Mouse (Mus musculus): ENCODE results near the gene Ncapd2.
A peak's percentile ranks its signal among the peaks of the same experiment; 100 is the strongest.

Ncapd2 gene

DNA sequence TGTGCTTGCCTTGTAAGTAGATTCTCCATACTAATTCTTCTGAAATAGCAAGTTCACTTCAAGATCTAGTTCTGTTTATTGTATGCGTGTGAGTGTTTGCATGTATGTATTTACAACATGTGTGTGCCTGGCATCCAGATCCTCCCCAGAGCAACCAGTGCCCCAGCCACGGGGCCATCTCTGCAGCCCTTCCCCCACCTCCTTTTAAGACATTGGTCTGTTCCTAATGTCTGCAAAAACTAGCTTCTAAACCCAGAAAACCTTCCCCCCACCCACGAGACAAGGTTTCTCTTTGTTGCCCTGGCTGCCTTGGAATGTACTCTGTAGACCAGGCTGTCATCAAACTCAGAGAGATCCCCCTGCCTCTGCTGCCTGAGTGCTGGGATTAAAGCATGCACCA lies 31.1 kb upstream of the Ncapd2 start:
- no peaks in the 10 kb centered on the region for H3K27me3 ChIP-seq (ENCODE audit: control insufficient read depth, insufficient read depth, low read length, poor library complexity, severe bottlenecking)
- peaks cover 21% of the 10 kb centered on the region for H3K36me3 ChIP-seq (ENCODE audit: control insufficient read depth, insufficient read depth, low read length, poor library complexity, severe bottlenecking)
- no peak for DNase-seq (ENCODE audit: low read depth, low spot score)

- peak; percentile 84 for DNase-seq (ENCODE audit: low read depth, low spot score)
- Histone ChIP-seq H3K27me3 (ENCODE audit: control insufficient read depth, insufficient read depth, low read length, poor library complexity, severe bottlenecking) (no peaks in the 10 kb centered on the region), H3K36me3 (ENCODE audit: control insufficient read depth, insufficient read depth, low read length, poor library complexity, severe bottlenecking) (peaks cover 19% of the 10 kb centered on the region)
These were observed 30.6 kb upstream of the Ncapd2 start for GRCm38 (mm10) chr6:125222146-125222545.

DNA sequence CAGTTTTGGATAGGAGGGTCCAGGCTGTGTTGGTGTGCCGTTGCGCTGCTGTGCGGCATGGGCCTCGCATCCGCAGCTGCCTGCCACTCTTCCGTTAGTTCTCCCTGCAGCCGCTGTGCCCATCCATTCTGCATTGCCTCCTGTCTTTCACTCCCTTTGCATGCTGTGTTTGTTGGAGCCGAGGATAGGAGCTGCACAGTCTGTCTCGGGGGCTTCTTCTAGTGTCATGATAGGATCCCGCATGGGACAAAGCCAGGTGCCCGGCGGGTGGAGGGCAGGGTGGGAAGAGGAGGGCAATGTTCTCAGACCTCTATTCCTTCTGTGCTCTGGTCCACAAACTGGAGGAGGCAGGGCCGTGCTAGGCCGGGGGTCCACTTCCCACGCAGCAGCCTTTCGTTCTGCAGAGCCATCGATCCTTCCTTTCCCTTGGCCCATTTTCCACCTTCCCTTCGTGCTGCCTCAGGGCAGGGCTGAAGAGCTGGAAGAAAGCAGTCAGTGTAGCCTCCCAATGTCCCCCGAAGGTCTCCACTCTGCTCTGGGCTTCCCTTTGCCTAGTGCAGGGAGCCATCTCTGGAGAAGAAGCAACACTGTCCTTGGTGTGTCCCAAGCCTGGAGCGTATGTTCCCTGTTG lies 29.7 kb upstream of the Ncapd2 start:
- no peaks in the 10 kb centered on the region for H3K27me3 ChIP-seq (ENCODE audit: control insufficient read depth, insufficient read depth, low read length, poor library complexity, severe bottlenecking)
- peaks cover 19% of the 10 kb centered on the region for H3K36me3 ChIP-seq (ENCODE audit: control insufficient read depth, insufficient read depth, low read length, poor library complexity, severe bottlenecking)
- no peak for DNase-seq (ENCODE audit: low read depth, low spot score)

- Histone ChIP-seq H3K36me3 (ENCODE audit: control insufficient read depth, insufficient read depth, low read length, poor library complexity, severe bottlenecking) (peaks cover 8% of the 10 kb centered on the region), H3K27me3 (ENCODE audit: control insufficient read depth, insufficient read depth, low read length, poor library complexity, severe bottlenecking) (no peaks in the 10 kb centered on the region)
- DNase-seq (ENCODE audit: low read depth, low spot score), result peak; percentile 90
These were observed 27.5 kb upstream of the Ncapd2 start for GRCm38 (mm10) chr6:125218963-125219362.

- Histone ChIP-seq H3K27me3 (ENCODE audit: control insufficient read depth, insufficient read depth, low read length, poor library complexity, severe bottlenecking) (no peaks in the 10 kb centered on the region), H3K36me3 (ENCODE audit: control insufficient read depth, insufficient read depth, low read length, poor library complexity, severe bottlenecking) (peaks cover 4% of the 10 kb centered on the region)
- DNase-seq (ENCODE audit: low read depth, low spot score), result no peak
These were observed 26.4 kb upstream of the Ncapd2 start for GRCm38 (mm10) chr6:125217899-125218298.

GRCm38 (mm10) chr6:125216898-125217297 lies 25.4 kb upstream of the Ncapd2 start:
- Histone ChIP-seq H3K36me3 (ENCODE audit: control insufficient read depth, insufficient read depth, low read length, poor library complexity, severe bottlenecking) (peaks cover 4% of the 10 kb centered on the region), H3K27me3 (ENCODE audit: control insufficient read depth, insufficient read depth, low read length, poor library complexity, severe bottlenecking) (no peaks in the 10 kb centered on the region)
- no peak for DNase-seq (ENCODE audit: low read depth, low spot score)

DNA sequence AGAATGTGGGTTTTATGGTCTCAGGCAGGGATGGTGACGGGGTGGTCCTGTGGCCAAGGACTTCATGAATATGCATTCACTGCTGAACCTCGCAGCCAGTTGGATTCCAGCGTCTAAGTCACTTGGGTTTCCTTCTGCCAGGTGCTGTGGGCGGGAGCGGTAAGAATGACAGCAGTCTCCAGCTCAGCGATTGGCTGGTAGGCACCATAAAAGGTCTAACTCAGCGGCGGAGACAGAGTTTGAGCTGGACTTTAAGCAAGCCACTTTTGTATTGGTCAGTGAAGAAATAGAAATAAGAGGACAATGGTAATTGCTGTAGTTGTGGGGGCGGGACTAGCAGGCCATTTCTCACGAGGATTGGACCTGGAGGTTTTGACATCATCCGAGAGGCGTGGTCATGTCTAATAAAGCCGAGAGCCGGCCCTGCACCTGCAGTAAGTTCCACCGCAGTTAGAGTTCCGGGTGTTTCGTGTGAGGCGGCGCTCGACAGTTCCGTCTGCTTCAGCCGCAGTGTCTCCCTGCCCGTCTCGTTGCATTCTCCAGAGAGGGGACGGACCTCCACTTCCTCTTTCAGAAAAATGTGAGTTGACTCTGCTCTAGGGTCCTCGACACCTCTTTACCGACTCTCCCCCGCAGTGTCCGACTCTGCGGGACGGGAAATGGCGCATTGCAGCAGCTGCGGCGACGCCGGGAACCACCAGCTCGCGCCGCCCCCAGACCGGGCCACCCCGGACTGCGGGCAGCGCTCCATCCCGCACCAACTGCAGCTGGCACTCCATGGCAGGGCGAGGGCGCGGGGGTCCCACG lies 23.9 kb upstream of the Ncapd2 start, which contains the start of gene Vamp1:
TSS of gene Vamp1 (plus strand) at position 404 of the 807 bp plus-strand sequence.
- Histone ChIP-seq H3K27me3 (ENCODE audit: control insufficient read depth, insufficient read depth, low read length, poor library complexity, severe bottlenecking) (no peaks in the 10 kb centered on the region), H3K36me3 (ENCODE audit: control insufficient read depth, insufficient read depth, low read length, poor library complexity, severe bottlenecking) (peaks cover 4% of the 10 kb centered on the region)
- DNase-seq (ENCODE audit: low read depth, low spot score), result peak; percentile 99

DNA sequence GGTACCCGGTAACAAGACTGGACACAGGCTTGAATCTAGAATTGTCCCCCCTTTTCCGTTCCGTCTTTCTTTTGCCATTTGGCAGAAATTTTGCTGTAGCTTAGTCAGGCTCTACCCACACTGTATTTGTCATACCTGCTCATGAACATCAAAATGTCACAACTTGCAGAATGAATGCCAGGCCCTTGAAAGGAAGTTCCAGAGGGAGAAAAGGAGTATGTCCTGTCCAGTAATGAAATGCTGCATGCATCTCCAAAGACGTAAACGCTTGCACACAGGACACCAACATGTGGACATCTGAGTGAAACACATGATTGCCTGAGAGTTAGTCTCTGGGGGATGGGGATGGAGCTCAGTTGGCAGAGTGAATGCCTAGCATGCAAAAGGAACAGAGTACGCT lies 22.2 kb upstream of the Ncapd2 start:
- DNase-seq (ENCODE audit: low read depth, low spot score), result no peak
- H3K27me3 ChIP-seq (ENCODE audit: control insufficient read depth, insufficient read depth, low read length, poor library complexity, severe bottlenecking), result no peaks in the 10 kb centered on the region
- H3K36me3 ChIP-seq (ENCODE audit: control insufficient read depth, insufficient read depth, low read length, poor library complexity, severe bottlenecking), result no peaks in the 10 kb centered on the region; the same call in 1 of the 2 replicates

DNA sequence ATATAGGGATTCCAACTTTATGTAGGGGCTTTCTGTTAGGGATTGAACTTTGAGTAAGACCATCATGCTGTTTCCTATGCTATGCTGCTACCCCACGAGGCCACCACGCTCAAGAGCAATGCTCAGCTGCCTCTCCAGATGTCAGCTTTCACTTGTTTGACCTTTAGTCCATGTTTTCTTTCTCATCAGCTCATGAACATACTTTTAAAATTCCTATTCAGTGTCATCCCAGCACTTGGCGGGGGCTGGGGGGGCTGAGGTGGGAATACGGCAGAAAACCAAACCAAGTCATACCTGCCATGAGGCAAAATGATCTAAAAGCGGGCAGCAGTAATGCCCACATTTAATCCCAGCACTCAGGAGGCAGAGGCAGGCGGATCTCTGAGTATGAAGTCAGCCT lies 21.6 kb upstream of the Ncapd2 start:
- no peak for DNase-seq (ENCODE audit: low read depth, low spot score)
- Histone ChIP-seq H3K36me3 (ENCODE audit: control insufficient read depth, insufficient read depth, low read length, poor library complexity, severe bottlenecking) (no peaks in the 10 kb centered on the region), H3K27me3 (ENCODE audit: control insufficient read depth, insufficient read depth, low read length, poor library complexity, severe bottlenecking) (no peaks in the 10 kb centered on the region)

- H3K27me3 ChIP-seq (ENCODE audit: control insufficient read depth, insufficient read depth, low read length, poor library complexity, severe bottlenecking), result no peaks in the 10 kb centered on the region
- no peak for DNase-seq (ENCODE audit: low read depth, low spot score)
These were observed 21.1 kb upstream of the Ncapd2 start for GRCm38 (mm10) chr6:125212621-125213020.

DNA sequence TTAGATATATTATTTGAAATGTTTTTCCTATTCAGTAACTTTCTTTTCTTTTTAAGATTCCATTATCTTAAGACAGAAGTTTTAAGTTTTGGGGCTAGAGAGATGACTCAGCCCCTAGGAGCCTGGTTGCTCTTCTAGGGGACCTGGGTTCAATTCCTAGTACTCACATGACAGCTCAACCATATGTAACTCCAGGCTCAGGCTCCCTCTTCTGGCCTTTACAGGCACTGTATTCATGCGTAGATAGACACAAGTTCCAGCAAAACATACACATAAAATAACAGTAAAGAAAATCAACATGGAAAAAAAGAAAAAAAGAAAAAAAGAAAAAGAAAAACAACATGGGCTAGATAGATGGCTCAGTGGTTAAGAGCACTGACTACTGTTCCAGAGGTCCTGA lies 18.9 kb upstream of the Ncapd2 start:
- no peaks in the 10 kb centered on the region for H3K36me3 ChIP-seq (ENCODE audit: control insufficient read depth, insufficient read depth, low read length, poor library complexity, severe bottlenecking)
- no peak for DNase-seq (ENCODE audit: low read depth, low spot score)
- H3K27me3 ChIP-seq (ENCODE audit: control insufficient read depth, insufficient read depth, low read length, poor library complexity, severe bottlenecking), result no peaks in the 10 kb centered on the region

More at GRCm38 (mm10) chr6:125212621-125213020, 21.1 kb upstream of the Ncapd2 start:
- H3K36me3 ChIP-seq (ENCODE audit: control insufficient read depth, insufficient read depth, low read length, poor library complexity, severe bottlenecking), result no peaks in the 10 kb centered on the region

DNA sequence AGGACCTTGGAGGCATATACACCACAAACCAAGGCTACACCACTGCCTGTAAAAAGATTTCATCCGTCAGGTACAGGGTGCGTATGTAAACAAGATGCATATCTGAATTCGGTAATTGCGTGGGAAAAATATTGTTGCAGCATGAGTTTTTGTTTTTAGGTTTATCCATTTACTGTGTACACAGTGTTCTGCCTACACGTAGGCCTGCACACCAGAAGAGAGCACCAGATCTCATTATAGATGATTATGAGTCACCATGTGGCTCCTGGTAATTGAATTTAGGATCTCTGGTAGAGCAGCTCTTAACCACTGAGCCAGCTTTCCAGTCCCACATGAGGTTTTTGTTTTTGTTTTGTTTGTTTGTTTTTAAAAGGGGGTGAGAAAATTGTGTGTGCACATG lies 5.7 kb upstream of the Ncapd2 start:
- H3K27me3 ChIP-seq (ENCODE audit: control insufficient read depth, insufficient read depth, low read length, poor library complexity, severe bottlenecking), result no peaks in the 10 kb centered on the region
- no peak for DNase-seq (ENCODE audit: low read depth, low spot score)
- H3K36me3 ChIP-seq (ENCODE audit: control insufficient read depth, insufficient read depth, low read length, poor library complexity, severe bottlenecking), result peaks cover 3% of the 10 kb centered on the region; the same call in 1 of the 2 replicates

DNA sequence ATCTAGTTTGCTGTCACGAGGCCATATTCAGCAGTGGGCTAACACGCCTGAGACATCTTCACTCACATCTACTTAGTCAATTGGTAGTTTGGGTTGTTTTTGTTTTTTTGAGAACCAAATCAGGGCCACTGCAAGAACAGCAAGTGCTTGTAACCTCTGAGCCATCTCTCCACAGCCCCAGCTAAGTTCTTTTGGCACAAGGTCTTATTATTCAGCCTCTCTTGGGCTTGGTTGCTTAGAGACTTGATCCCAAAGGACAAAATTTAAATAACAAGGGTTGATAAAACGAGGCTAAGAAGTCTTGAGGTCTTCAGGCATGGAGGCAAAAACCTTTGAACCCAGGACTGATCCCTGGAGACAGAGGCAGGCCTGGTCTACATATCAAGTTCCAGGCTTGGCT lies 4.8 kb upstream of the Ncapd2 start:
- H3K27me3 ChIP-seq (ENCODE audit: control insufficient read depth, insufficient read depth, low read length, poor library complexity, severe bottlenecking), result no peaks in the 10 kb centered on the region

GRCm38 (mm10) chr6:125195541-125196075 lies 4.1 kb upstream of the Ncapd2 start:
- DNase-seq (ENCODE audit: low read depth, low spot score), result no peak
- Histone ChIP-seq H3K27me3 (ENCODE audit: control insufficient read depth, insufficient read depth, low read length, poor library complexity, severe bottlenecking) (no peaks in the 10 kb centered on the region), H3K36me3 (ENCODE audit: control insufficient read depth, insufficient read depth, low read length, poor library complexity, severe bottlenecking) (peaks cover 3% of the 10 kb centered on the region; the same call in 1 of the 2 replicates)

More for the DNA sequence above, 4.8 kb upstream of the Ncapd2 start:
- DNase-seq (ENCODE audit: low read depth, low spot score), result no peak
- peaks cover 3% of the 10 kb centered on the region; the same call in 1 of the 2 replicates for H3K36me3 ChIP-seq (ENCODE audit: control insufficient read depth, insufficient read depth, low read length, poor library complexity, severe bottlenecking)

DNA sequence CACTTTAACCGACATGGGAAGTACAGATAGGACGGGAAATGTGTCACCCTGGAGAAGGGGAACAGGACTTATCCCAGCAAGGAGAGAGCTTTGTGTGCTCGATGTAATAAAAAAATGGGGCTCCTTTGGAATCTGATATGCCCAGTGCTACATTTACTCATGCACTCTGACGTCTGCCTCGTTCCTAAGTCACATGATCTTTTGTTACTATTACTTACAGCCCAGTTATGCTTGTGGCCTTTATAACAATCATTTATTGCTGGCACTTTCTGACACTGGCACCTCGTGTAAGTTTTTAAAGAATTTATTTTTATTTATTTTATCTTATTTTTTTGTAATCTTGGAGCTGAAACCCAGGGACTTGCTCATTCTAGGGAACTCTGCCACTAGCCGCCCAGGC lies 1.9 kb upstream of the Ncapd2 start:
- no peaks in the 10 kb centered on the region for H3K27me3 ChIP-seq (ENCODE audit: control insufficient read depth, insufficient read depth, low read length, poor library complexity, severe bottlenecking)
- DNase-seq (ENCODE audit: low read depth, low spot score), result no peak

More for the DNA sequence above, 1.9 kb upstream of the Ncapd2 start:
- H3K36me3 ChIP-seq (ENCODE audit: control insufficient read depth, insufficient read depth, low read length, poor library complexity, severe bottlenecking), result peaks cover 3% of the 10 kb centered on the region; the same call in 1 of the 2 replicates

All from splenic B cell, adult 2 months (primary cell).